Mouse (Mus musculus): ENCODE results near the gene Wdr35.

- TF ChIP-seq CTCF (IDR thresholded peaks at IDR 0.05; ENCODE audit: low read depth, low read length) = no peak
- TF ChIP-seq POLR2AphosphoS5 (IDR thresholded peaks at IDR 0.05; ENCODE audit: insufficient replicate concordance, low read depth, low read length) = no peak
These were observed 46.0 kb upstream of the Wdr35 start for GRCm38 (mm10) chr12:8927652-8928051.
